Mouse (Mus musculus) liver, embryonic 14.5 days (tissue): ENCODE measurements around the gene Golga4. TPM values are rescaled to one million over a fixed set of nuclear protein-coding genes. Genes with fewer than 3 reads are reported as not detected.
A peak's percentile ranks its signal among the peaks of the same experiment; 100 is the strongest.

ENCODE experiments used
- ATAC-seq: fragments of 200-750 bp; cut with Nextera tagmentation; 2 replicates; pipeline ENCODE4 v1.8.0; 2017; ENCODE audit warnings: moderate number of reproducible peaks, mild to moderate bottlenecking, moderate library complexity; ENCODE audit not compliant: insufficient read depth
- DNase-seq, 3 experiments: peaks; one replicate each; pipeline ENCODE4 v3.0.0-alpha.2; 2012 to 2013; ENCODE audit warnings: low read depth in 3 of 3, low spot score in 3 of 3
- H3K27ac ChIP-seq: fragments of 300-500 bp; sonication (generic); 2 replicates; pipeline ENCODE4 v1.5.1; 2014; ENCODE audit warnings: moderate library complexity, mild to moderate bottlenecking, control low read depth, inconsistent platforms
- H3K27me3 ChIP-seq: fragments of 300-500 bp; sonication (generic); 2 replicates; pipeline ENCODE4 v1.6.1; 2014; ENCODE audit warnings: mild to moderate bottlenecking, low read length, moderate library complexity; ENCODE audit not compliant: control insufficient read depth, insufficient read depth
- H3K36me3 ChIP-seq: fragments of 300-500 bp; sonication (generic); replicated peaks from 2 replicates; pipeline ENCODE4 v1.6.1; 2014; ENCODE audit warnings: low read depth; ENCODE audit not compliant: control insufficient read depth, insufficient read depth
- H3K4me1 ChIP-seq, 2 experiments: fragments of 200-500 bp in 1 of 2; fragments of 300-500 bp in 1 of 2; sonication (generic) in 1 of 2; replicated peaks; 2 replicates each; pipeline ENCODE4 v1.6.1; 2012 to 2014; ENCODE audit warnings: antibody characterized with exemption in 1 of 2, inconsistent platforms in 1 of 2, low read length in 1 of 2; ENCODE audit not compliant: control insufficient read depth in 2 of 2, insufficient read depth in 2 of 2
- H3K4me2 ChIP-seq: fragments of 300-500 bp; sonication (generic); 2 replicates; pipeline ENCODE4 v1.6.1; 2014; ENCODE audit warnings: low read depth, mild to moderate bottlenecking, control low read depth, moderate library complexity
- H3K4me3 ChIP-seq, 2 experiments: fragments of 200-500 bp in 1 of 2; fragments of 300-500 bp in 1 of 2; sonication (generic) in 1 of 2; 2 replicates each; pipeline ENCODE4 v1.5.1; 2012 to 2014; ENCODE audit warnings: low read depth in 2 of 2, low read length in 2 of 2, mild to moderate bottlenecking in 2 of 2, control low read depth in 1 of 2, inconsistent platforms in 1 of 2, moderate library complexity in 1 of 2; ENCODE audit not compliant: insufficient read depth in 1 of 2
- H3K9ac ChIP-seq: fragments of 300-500 bp; sonication (generic); replicated peaks from 2 replicates; pipeline ENCODE4 v1.6.1; 2014; ENCODE audit warnings: mild to moderate bottlenecking, control low read depth, moderate library complexity
- H3K9me3 ChIP-seq: fragments of 300-500 bp; sonication (generic); 2 replicates; pipeline ENCODE4 v1.6.1; 2016; ENCODE audit warnings: low read length, mixed read lengths; ENCODE audit not compliant: control insufficient read depth
- CTCF ChIP-seq: IDR thresholded peaks from 2 replicates; pipeline ENCODE4 v1.5.1; 2016; ENCODE audit warnings: antibody characterized with exemption, low read depth, control low read depth
- EP300 ChIP-seq: IDR thresholded peaks from 2 replicates; pipeline ENCODE4 v1.6.1; 2016; ENCODE audit warnings: antibody characterized with exemption, low read depth
- WGBS: fragments of 180-500 bp; shearing (Covaris S2); extraction: QIAGEN DNeasy Blood & Tissue Kit; methylation state at CpG from one replicate; pipeline ENCODE4 v1.1.7; 2014; ENCODE audit not compliant: insufficient replicate concordance; 5-methylcytosine and 5-hydroxymethylcytosine counted together
- polyA plus RNA-seq, 2 experiments: library from polyadenylated mRNA; depleted of rRNA in 1 of 2; stranded (reverse) in 1 of 2; unstranded in 1 of 2; fragments of >200 nt; fragmentation: Nextera tagmentation in 1 of 2; extraction: Ambion mirVana in 1 of 2; gene quantifications; 2 replicates each; pipeline versions ENCODE4 v1.2.1 to v1.2.3; 2012 to 2014

Gene Golga4
- polyA plus RNA-seq, 2 experiments = 10.6 to 13.2 TPM

DNA sequence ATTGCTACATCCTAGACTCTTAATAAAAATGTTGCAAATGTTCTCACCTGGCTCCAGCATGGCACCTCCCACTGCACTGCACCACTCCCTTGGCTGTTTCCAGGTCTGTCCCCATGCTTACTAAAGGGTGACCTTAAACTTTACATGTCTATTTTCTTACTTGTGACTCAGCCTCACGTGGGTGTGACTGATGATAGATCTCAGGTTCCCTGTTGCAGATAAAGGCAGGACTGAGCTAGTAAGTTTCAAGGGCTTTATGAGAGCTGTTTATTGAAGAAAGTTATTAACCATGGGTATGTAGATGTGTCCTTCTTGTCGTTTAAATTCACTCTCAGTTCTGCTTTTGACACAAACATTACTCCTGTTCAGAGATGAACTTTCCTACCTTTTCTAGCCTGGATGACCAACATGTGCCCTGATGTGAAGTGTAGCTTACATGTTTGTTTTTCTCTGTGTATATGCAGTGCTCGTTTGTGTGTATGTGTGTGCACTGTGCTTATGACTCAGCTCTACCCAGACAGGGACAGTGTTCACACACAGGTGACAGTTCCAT is 6.7 kb downstream of the Golga4 start:
- Histone ChIP-seq H3K4me1 (peaks cover 11 to 20% of the 10 kb centered on the region in 2 experiments; a peak in 3 of 4 replicates), H3K9me3 (no peaks in the 10 kb centered on the region), H3K4me2 (no peak overlapping the region), H3K27me3 (no peaks in the 10 kb centered on the region), H3K4me3 (no peak overlapping the region), H3K9ac (no peak overlapping the region), H3K36me3 (peaks cover 10% of the 10 kb centered on the region), H3K27ac (no peak overlapping the region)
- DNase-seq = no peak
- ATAC-seq = peak; percentile 16; the same call in 1 of the 2 replicates
- WGBS = 30% methylated on average over 3 of the region's 3 CpGs
- TF ChIP-seq CTCF (no peak), EP300 (no peak)

GRCm38 (mm10) chr9:118515476-118515875 is 9.4 kb downstream of the Golga4 start:
- no peaks in the 10 kb centered on the region for H3K27me3 ChIP-seq
- peaks cover 9 to 17% of the 10 kb centered on the region in 2 experiments; a peak in 3 of 4 replicates for H3K4me1 ChIP-seq
- ATAC-seq = no peak
- no peak overlapping the region for H3K27ac ChIP-seq
- no peak overlapping the region for H3K9ac ChIP-seq
- no peak for DNase-seq
- H3K4me2 ChIP-seq = no peak overlapping the region
- no peak overlapping the region for H3K4me3 ChIP-seq
- H3K36me3 ChIP-seq = peaks cover 10% of the 10 kb centered on the region
- WGBS = 57% methylated on average over 6 of the region's 6 CpGs
- TF ChIP-seq CTCF = no peak
- TF ChIP-seq EP300 = no peak
- H3K9me3 ChIP-seq = no peaks in the 10 kb centered on the region

- ATAC-seq = no peak
These were observed 10.1 kb downstream of the Golga4 start for GRCm38 (mm10) chr9:118516162-118516561.

DNA sequence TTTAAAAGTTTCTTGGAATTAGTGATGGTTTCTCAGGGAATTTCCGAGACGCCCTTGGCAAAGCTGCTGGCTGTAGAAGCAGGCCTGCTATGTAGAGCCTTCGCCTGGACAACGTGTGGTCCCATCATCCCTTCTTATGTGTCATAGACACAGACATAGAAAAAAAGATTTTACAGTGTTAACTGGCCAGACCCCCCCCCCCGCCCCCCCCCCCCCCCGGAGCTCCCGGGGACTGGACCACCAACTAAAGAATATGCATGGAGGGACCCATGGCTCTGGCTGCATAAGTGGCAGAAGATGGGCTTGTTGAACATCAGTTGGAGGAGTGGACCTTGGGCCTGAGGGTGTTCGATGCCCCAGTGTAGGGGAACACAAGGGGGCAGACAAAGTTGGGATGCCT is 11.6 kb downstream of the Golga4 start:
- no peak overlapping the region for H3K4me2 ChIP-seq
- ATAC-seq = no peak
- H3K27me3 ChIP-seq = no peaks in the 10 kb centered on the region
- no peak for DNase-seq
- TF ChIP-seq CTCF = no peak
- TF ChIP-seq EP300 = no peak
- no peak overlapping the region for H3K4me3 ChIP-seq
- peaks cover 10% of the 10 kb centered on the region for H3K36me3 ChIP-seq
- WGBS = 76% methylated on average over 8 of the region's 8 CpGs
- no peaks in the 10 kb centered on the region for H3K9me3 ChIP-seq
- no peak overlapping the region for H3K27ac ChIP-seq
- peaks cover 5% of the 10 kb centered on the region in 2 experiments; a peak in 3 of 4 replicates for H3K4me1 ChIP-seq
- no peak overlapping the region for H3K9ac ChIP-seq

More at GRCm38 (mm10) chr9:118516162-118516561, 10.1 kb downstream of the Golga4 start:
- no peaks in the 10 kb centered on the region for H3K9me3 ChIP-seq
- peaks cover 10% of the 10 kb centered on the region for H3K36me3 ChIP-seq
- H3K4me1 ChIP-seq = peaks cover 9 to 17% of the 10 kb centered on the region in 2 experiments; a peak in 3 of 4 replicates
- H3K27ac ChIP-seq = no peak overlapping the region
- no peak for DNase-seq
- TF ChIP-seq EP300 (no peak), CTCF (no peak)
- 30% methylated on average over 3 of the region's 3 CpGs for WGBS
- H3K4me3 ChIP-seq = no peak overlapping the region
- no peak overlapping the region for H3K4me2 ChIP-seq
- no peaks in the 10 kb centered on the region for H3K27me3 ChIP-seq
- H3K9ac ChIP-seq = no peak overlapping the region

DNA sequence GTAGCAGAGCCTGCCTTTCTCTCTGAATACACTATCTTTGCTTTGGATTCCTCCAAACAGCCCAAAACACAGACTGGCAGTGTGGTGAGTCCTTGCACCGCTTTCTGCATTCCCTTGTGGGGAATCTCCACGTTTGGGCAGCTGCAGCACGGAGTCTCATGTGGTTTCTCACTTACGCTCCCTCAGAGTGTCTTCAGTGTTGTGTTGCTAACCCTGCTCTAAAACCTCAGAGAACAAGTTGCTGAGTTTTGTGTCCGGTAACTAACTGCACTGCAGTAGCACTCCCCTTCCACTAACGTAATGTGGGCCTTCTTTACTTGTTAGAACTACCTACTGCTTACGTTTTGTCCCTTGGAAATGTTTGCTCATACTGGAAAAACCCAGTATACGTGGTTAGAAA is 13.0 kb downstream of the Golga4 start:
- Histone ChIP-seq H3K9ac (no peak overlapping the region), H3K27me3 (no peaks in the 10 kb centered on the region), H3K4me1 (peaks cover 3 to 4% of the 10 kb centered on the region in 2 experiments; a peak in 3 of 4 replicates), H3K36me3 (peaks cover 10% of the 10 kb centered on the region), H3K4me3 (no peak overlapping the region), H3K4me2 (no peak overlapping the region), H3K27ac (no peak overlapping the region), H3K9me3 (no peaks in the 10 kb centered on the region)
- DNase-seq (no peak), ATAC-seq (no peak)
- TF ChIP-seq EP300 (no peak), CTCF (no peak)
- WGBS = 74% methylated on average over 8 of the region's 8 CpGs
